Mouse (Mus musculus) ES-Bruce4 (cell line): ENCODE data around the gene Prdm11. TPM values are rescaled to one million over a fixed set of nuclear protein-coding genes. Genes with fewer than 3 reads are reported as not detected.
A peak's percentile ranks its signal among the peaks of the same experiment; 100 is the strongest.

Source experiments
- H3K27ac ChIP-seq: 2 replicates; pipeline ENCODE4 v1.5.1; 2012; ENCODE audit warnings: low read length, inconsistent platforms; ENCODE audit not compliant: insufficient read depth
- H3K27me3 ChIP-seq: 2 replicates; pipeline ENCODE4 v1.6.1; 2012; ENCODE audit warnings: mild to moderate bottlenecking, low read length, inconsistent platforms; ENCODE audit not compliant: control insufficient read depth, poor library complexity, insufficient read depth, severe bottlenecking
- H3K36me3 ChIP-seq: 2 replicates; pipeline ENCODE4 v1.6.1; 2012; ENCODE audit warnings: inconsistent platforms, mild to moderate bottlenecking, low read length, moderate library complexity; ENCODE audit not compliant: control insufficient read depth, poor library complexity, insufficient read depth, severe bottlenecking
- H3K4me1 ChIP-seq: one replicate; pipeline ENCODE4 v1.8.1; 2011; ENCODE audit warnings: low read length; ENCODE audit not compliant: control insufficient read depth, insufficient read depth
- H3K4me3 ChIP-seq: 2 replicates; pipeline ENCODE4 v1.5.1; 2011; ENCODE audit warnings: low read depth, mild to moderate bottlenecking, low read length
- H3K9ac ChIP-seq: 2 replicates; pipeline ENCODE4 v1.6.1; 2012; ENCODE audit warnings: low read depth, mild to moderate bottlenecking, inconsistent platforms; ENCODE audit not compliant: poor library complexity, severe bottlenecking
- H3K9me3 ChIP-seq: replicated peaks from 2 replicates; pipeline ENCODE4 v1.6.1; 2012; ENCODE audit warnings: mild to moderate bottlenecking, low read length, inconsistent platforms; ENCODE audit not compliant: control insufficient read depth, poor library complexity, insufficient read depth, severe bottlenecking
- CTCF ChIP-seq: IDR thresholded peaks from one replicate; pipeline ENCODE4 v1.8.1; 2011; ENCODE audit warnings: low read depth, low read length
- EP300 ChIP-seq: IDR thresholded peaks from 2 replicates; pipeline ENCODE4 v1.6.1; 2011; ENCODE audit warnings: low read depth, low read length; ENCODE audit not compliant: insufficient read depth
- POLR2A ChIP-seq: IDR thresholded peaks from one replicate; pipeline ENCODE4 v1.8.1; 2011; ENCODE audit warnings: low read length; ENCODE audit not compliant: insufficient read depth
- polyA plus RNA-seq: library from polyadenylated mRNA; stranded (reverse); fragments of >200 nt; gene quantifications from 2 replicates; pipeline ENCODE4 v1.2.4, GENCODE M21; 2011; ENCODE audit warnings: low read depth; ENCODE audit not compliant: missing spikeins, insufficient read depth, insufficient read length

The Prdm11 gene
- polyA plus RNA-seq, 1 experiment = 2.1 TPM

GRCm38 (mm10) chr2:93076578-93076955 is 30.6 kb upstream of the Prdm11 start:
- Histone ChIP-seq H3K4me3 (no peak overlapping the region), H3K4me1 (no peaks in the 10 kb centered on the region), H3K36me3 (no peaks in the 10 kb centered on the region), H3K9me3 (no peaks in the 10 kb centered on the region), H3K27me3 (no peaks in the 10 kb centered on the region), H3K27ac (no peak overlapping the region), H3K9ac (no peak overlapping the region)
- TF ChIP-seq EP300 (no peak), POLR2A (no peak), CTCF (no peak)

DNA sequence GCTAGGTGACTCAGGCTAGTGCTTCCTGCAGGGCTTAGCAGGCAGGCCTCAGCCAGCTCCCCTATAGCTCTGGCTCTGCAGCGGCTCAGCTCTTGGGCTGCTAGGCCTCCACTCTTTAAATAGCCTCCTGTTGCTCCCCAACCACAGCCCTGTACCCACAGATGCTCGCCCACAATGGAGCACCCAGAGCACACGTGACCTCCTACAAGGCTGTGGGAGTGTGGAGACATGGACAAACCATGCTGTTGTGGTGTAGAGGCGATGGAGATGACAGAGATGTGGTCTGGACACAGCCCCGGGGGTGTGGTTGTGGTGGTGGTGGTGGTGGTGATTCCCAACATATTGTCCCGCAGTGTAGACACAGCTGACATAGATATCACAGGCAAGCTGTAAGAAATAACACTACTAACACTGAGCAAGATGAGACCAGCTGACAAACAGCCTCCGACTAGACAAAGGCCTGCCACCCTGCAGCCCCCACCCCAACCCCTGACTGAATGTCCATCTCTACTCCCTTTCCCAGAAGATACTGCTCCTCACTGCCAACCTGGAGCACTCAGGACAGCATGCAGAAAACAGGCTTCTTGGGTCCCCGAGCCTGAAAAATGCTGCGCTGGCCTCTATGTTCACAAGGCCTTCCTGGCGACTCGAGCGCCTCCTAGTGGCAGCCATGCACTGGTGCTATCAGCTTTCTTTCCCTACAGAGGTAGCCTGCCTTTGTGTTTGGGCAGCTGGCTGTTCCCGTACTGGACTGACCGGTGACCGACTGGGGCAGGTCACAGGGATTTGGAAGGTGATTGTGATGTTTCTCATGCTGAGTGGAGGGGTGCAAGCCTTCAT is 30.0 kb upstream of the Prdm11 start:
- Histone ChIP-seq H3K4me1 (no peaks in the 10 kb centered on the region), H3K27ac (no peak overlapping the region), H3K9ac (no peak overlapping the region), H3K4me3 (no peak overlapping the region), H3K36me3 (no peaks in the 10 kb centered on the region), H3K9me3 (no peaks in the 10 kb centered on the region), H3K27me3 (no peaks in the 10 kb centered on the region)
- TF ChIP-seq CTCF = peak; percentile 92
- TF ChIP-seq POLR2A = no peak
- no peak for TF ChIP-seq EP300

DNA sequence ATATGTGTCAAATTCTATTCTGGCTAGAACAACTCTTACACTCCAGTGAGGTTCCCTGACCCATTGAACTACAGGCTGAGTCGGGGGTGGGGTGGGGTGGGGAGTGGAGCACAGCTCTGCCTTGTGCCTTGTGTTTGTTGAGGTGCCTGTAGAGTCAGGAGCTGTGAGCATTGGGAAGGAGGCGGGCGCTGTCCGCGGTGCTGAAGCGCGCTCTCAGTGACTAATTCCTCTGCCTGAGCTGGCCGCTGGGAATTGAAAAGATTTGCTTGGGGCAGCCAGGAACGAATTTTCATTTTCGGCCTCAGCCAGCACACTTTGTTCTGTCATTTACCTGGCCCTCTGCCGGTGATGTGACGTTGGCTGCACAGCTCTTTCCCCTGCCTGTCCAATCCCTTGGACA is 25.7 kb upstream of the Prdm11 start:
- Histone ChIP-seq H3K9ac (no peak overlapping the region), H3K36me3 (no peaks in the 10 kb centered on the region), H3K4me3 (no peak overlapping the region), H3K4me1 (no peaks in the 10 kb centered on the region), H3K27me3 (no peaks in the 10 kb centered on the region), H3K9me3 (no peaks in the 10 kb centered on the region), H3K27ac (no peak overlapping the region)
- TF ChIP-seq CTCF (no peak), EP300 (no peak), POLR2A (no peak)

GRCm38 (mm10) chr2:93068942-93069341 is 23.0 kb upstream of the Prdm11 start:
- no peak overlapping the region for H3K27ac ChIP-seq
- no peak overlapping the region for H3K9ac ChIP-seq
- H3K27me3 ChIP-seq = no peaks in the 10 kb centered on the region
- no peak for TF ChIP-seq POLR2A
- peak; percentile 50 for TF ChIP-seq CTCF
- no peaks in the 10 kb centered on the region for H3K9me3 ChIP-seq
- H3K36me3 ChIP-seq = no peaks in the 10 kb centered on the region
- H3K4me3 ChIP-seq = no peak overlapping the region
- H3K4me1 ChIP-seq = no peaks in the 10 kb centered on the region

DNA sequence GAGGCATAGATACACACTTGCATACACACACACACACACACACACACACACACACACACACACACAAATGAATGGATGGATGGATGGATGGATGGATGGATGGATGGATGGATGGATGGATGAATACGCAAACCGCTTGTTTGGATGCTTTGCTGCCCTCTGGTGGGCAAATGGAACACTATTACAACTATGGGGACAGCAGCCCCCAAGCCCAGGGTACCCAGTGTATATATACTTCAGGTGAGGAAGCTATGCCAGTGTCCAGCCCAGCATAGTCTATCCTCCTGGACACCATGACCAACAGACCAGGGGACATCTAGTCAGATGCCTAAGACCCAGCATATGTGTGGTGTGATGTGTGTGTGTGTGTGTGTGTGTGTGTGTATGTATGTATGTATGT is 17.4 kb upstream of the Prdm11 start:
- Histone ChIP-seq H3K4me1 (no peaks in the 10 kb centered on the region), H3K27ac (no peak overlapping the region), H3K27me3 (no peaks in the 10 kb centered on the region), H3K4me3 (no peak overlapping the region), H3K36me3 (no peaks in the 10 kb centered on the region), H3K9ac (no peak overlapping the region), H3K9me3 (no peaks in the 10 kb centered on the region)
- TF ChIP-seq EP300 (no peak), POLR2A (no peak), CTCF (peak; percentile 53)

- Histone ChIP-seq H3K9ac (no peak overlapping the region), H3K4me3 (no peak overlapping the region), H3K27me3 (no peaks in the 10 kb centered on the region), H3K36me3 (no peaks in the 10 kb centered on the region), H3K27ac (no peak overlapping the region), H3K9me3 (no peaks in the 10 kb centered on the region), H3K4me1 (no peaks in the 10 kb centered on the region)
- TF ChIP-seq POLR2A (no peak), EP300 (no peak), CTCF (peak; percentile 23)
Observed at GRCm38 (mm10) chr2:93051873-93052272, 5.9 kb upstream of the Prdm11 start.
